Mouse (Mus musculus) frontal cortex, postnatal 25 days (tissue): ENCODE measurements at regions not wholly inside any gene's neighbourhood (a gene's known extent, or its start where the extent isn't known, plus 50 kb on each side); places are given as distances from the start of the nearest gene placed in this dataset.
A peak's percentile ranks its signal among the peaks of the same experiment; 100 is the strongest.

ENCODE experiments used
- DNase-seq, 2 experiments: peaks; one replicate each; pipeline ENCODE4 v3.0.0; 2022; ENCODE audit warnings: low spot score in 2 of 2

DNA sequence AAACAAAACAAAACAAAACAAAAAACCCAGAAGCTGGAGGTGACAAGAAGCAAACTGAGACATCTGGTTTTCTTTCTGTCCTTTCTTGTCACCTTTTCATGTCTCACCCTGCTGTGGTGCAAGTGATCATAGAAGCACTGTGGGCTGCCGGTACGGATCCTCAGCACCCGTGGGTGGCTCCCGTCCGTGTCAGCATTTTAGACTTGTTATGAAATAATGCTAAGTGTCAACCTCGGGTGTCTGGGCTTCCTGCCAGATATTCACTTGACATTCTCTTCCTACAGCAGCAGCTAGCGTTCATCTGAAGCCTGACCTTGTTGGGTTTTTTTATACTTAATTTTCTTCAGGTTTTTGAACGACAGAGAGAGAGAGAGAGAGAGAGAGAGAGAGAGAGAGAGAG lies 404.7 kb downstream of the Pla2g4a start:
- peak in 1 of 2 experiments; percentile 11 for DNase-seq

DNA sequence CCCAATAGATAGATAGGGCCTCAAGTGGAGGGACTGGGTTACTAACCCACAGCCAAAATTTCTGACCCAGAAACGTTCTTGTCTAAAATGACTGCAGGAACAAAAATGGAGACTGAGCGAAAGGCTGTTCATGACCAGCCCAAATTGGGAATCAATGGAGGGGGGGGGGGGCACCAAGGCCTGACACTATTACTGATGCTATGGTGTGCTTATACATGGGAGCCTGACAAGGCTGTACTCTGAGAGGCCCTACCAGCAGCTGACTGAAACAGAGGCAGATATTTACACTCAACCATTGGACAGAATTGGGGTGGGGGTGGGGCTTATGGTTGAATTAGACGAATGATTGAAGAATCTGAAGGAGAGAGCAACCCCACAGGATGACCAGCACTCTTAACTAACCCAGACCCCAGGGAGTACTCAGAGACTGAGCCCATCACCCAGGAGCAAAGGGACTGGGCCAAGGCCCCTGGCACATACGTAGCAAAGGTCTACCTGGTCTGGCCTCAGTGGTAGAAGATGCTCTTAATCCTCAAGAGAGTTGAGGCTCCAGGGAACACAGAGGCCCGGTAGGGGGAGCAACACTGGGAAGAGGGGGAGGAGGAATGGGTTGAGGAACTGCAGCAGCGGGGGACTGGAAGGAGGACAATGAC lies 405.6 kb downstream of the Pla2g4a start:
- no peak for DNase-seq

DNA sequence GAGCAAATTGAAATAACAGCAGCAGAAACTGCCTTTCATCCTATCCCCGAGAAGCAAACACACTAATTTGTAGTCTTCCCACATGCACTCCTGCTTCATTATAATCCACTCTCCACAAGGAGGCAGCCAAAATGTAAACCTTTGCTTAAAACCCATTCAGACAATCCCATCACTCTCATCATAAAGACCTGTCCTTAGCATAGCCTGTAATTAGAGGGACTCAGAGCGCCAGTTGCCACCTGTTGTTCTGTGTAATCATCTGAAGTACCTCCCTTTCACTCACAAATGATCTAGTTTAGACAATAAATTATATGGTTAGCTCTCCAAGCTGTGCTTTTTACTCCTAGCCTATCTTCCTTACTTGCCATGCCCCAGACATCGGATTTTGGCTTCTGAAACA lies 415.0 kb downstream of the Pla2g4a start:
- no peak for DNase-seq

DNA sequence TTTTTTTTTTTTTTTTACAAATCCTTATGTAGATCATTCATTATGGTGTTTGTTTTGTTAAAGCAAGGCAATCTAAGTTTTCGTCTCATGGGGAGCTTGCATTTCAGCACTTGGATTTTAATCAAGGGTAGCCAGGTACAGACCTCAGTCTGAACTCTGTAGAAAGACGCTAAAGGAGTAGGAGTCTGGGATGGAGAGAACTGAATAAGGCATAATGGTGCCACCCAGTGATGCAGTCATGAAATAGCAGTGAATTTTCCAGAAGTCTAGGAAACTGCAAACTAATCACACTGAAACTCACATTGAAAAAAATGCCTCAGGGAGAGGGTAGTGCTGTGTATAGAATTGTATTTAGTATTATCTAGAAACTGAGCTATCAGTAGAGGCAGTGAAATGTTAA lies 419.7 kb downstream of the Pla2g4a start:
- no peak for DNase-seq

DNA sequence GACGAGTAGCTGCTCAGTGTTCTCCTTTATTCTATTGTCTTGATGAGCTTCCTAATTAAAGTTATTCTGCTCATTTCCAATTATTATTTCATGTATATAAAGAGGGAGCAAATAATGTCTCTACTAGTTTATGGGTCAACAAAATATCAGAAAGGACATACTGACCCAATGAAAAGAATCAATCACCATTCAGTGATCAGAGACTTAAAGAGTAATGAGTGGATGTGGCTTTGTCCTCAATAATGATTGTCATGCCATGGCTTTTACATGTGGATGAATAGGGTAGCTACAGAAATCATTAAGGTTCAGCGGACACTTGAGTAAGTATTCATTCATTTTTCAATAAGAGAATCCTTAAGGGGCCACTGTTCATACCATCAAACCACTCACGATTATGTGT lies 427.4 kb downstream of the Pla2g4a start:
- DNase-seq, result no peak
